Mouse (Mus musculus) stomach, postnatal 0 days (tissue): Measurements from ENCODE around the gene Ppp1r16b. TPM values are rescaled to one million over a fixed set of nuclear protein-coding genes. Genes with fewer than 3 reads are reported as not detected.

ENCODE experiments used
- ATAC-seq: fragments of 200-750 bp; cut with Nextera tagmentation; 2 replicates; pipeline ENCODE4 v1.8.0; 2017; ENCODE audit not compliant: low FRiP score, low TSS enrichment
- DNase-seq: peaks from one replicate; pipeline ENCODE4 v3.0.0-alpha.2; 2016; ENCODE audit warnings: low spot score
- H3K27ac ChIP-seq: fragments of 300-500 bp; sonication (generic); replicated peaks from 2 replicates; pipeline ENCODE4 v1.5.1; 2014; ENCODE audit warnings: mild to moderate bottlenecking, control low read depth
- H3K27me3 ChIP-seq: fragments of 300-500 bp; sonication (generic); 2 replicates; pipeline ENCODE4 v1.6.1; 2014; ENCODE audit warnings: low read length; ENCODE audit not compliant: control insufficient read depth, insufficient read depth
- H3K36me3 ChIP-seq: fragments of 300-500 bp; sonication (generic); 2 replicates; pipeline ENCODE4 v1.6.1; 2014; ENCODE audit warnings: low read length, mixed read lengths; ENCODE audit not compliant: control insufficient read depth, insufficient read depth
- H3K4me1 ChIP-seq: fragments of 300-500 bp; sonication (generic); replicated peaks from 2 replicates; pipeline ENCODE4 v1.6.1; 2014; ENCODE audit warnings: antibody characterized with exemption; ENCODE audit not compliant: control insufficient read depth, insufficient read depth
- H3K4me2 ChIP-seq: fragments of 300-500 bp; sonication (generic); replicated peaks from 2 replicates; pipeline ENCODE4 v1.6.1; 2014; ENCODE audit warnings: low read depth, mild to moderate bottlenecking, control low read depth, moderate library complexity
- H3K4me3 ChIP-seq: fragments of 300-500 bp; sonication (generic); 2 replicates; pipeline ENCODE4 v1.5.1; 2014; ENCODE audit warnings: low read depth, low read length, control low read depth
- H3K9ac ChIP-seq: fragments of 300-500 bp; sonication (generic); 2 replicates; pipeline ENCODE4 v1.6.1; 2014; ENCODE audit warnings: mild to moderate bottlenecking, low read length, control low read depth, mixed read lengths
- H3K9me3 ChIP-seq: fragments of 300-500 bp; sonication (generic); 2 replicates; pipeline ENCODE4 v1.6.1; 2016; ENCODE audit warnings: low read length; ENCODE audit not compliant: control insufficient read depth
- CTCF ChIP-seq: IDR thresholded peaks from 2 replicates; pipeline ENCODE4 v1.5.1; 2016; ENCODE audit warnings: antibody characterized with exemption, low read depth, mild to moderate bottlenecking, moderate library complexity
- EP300 ChIP-seq: optimal IDR thresholded peaks from 2 replicates; pipeline ENCODE3; 2016; ENCODE audit warnings: antibody characterized with exemption
- WGBS: fragments of 180-500 bp; shearing (Covaris S2); extraction: QIAGEN DNeasy Blood & Tissue Kit; methylation state at CpG from one replicate; pipeline ENCODE4 v1.1.7; 2014; 5-methylcytosine and 5-hydroxymethylcytosine counted together
- polyA plus RNA-seq: library from polyadenylated mRNA; unstranded; fragments of >200 nt; fragmentation: Nextera tagmentation; extraction: Ambion mirVana; gene quantifications from 2 replicates; pipeline ENCODE4 v1.2.1, GENCODE M21; 2015

The Ppp1r16b gene
- polyA plus RNA-seq, 1 experiment from 2014 or later, result 2.1 TPM

DNA sequence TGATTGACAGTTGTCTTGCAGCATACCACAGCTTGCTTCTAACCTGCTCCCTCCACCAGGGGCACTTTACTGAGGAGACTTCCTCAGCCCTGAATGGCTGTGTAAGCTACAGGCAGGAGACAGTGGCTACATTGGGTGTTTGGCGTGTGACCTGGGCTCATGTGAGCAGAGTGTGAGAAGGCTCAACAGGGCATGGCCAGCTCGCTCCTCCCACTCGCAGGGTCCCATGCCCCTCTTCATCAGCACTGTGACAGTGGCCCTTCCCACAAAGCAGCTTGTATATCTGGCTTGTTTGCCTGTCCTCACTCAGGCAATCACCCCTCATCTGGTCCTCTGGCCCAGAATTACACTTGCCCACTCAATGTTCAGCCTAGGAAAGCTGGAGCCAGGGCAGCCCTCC, 73.9 kb downstream of the Ppp1r16b start:
- Histone ChIP-seq H3K9me3 (no peaks in the 10 kb centered on the region), H3K4me2 (no peak overlapping the region), H3K27ac (no peak overlapping the region), H3K9ac (no peak overlapping the region), H3K27me3 (no peaks in the 10 kb centered on the region), H3K4me1 (0 out of 2 replicates have a peak, but pooled peaks cover 2% of the 10 kb centered on the region), H3K4me3 (no peak overlapping the region), H3K36me3 (no peaks in the 10 kb centered on the region)
- no peak for TF ChIP-seq CTCF
- TF ChIP-seq EP300, result no peak
- 86% methylated on average over 3 of the region's 3 CpGs for WGBS
- no peak for ATAC-seq
- DNase-seq, result no peak

DNA sequence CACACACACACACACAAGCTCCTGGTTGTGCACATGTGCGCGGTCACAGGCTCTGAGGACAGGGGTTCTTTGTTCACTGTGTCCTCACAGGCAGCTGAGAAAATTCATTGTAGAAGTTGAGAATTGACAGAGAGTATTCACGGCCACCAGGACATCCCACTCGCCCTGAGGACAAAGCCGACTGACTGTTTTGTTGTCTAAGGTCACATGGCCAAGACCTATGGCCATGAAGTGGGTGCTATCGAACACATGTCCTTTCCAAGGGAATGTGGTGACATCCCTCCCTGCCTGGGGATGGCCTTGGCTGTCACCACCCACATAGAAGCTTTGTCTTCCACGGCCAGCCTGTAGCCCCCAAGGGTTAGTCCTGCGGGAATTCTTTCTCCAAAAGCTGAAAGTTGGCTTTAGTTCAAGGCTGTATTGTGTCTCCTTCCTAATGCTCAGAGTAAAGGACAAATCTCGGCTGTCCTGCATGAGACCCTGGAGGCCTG, 75.9 kb downstream of the Ppp1r16b start:
- Histone ChIP-seq H3K4me1 (no peaks in the 10 kb centered on the region), H3K9ac (no peak overlapping the region), H3K27ac (no peak overlapping the region), H3K27me3 (no peaks in the 10 kb centered on the region), H3K9me3 (no peaks in the 10 kb centered on the region), H3K36me3 (no peaks in the 10 kb centered on the region), H3K4me3 (no peak overlapping the region), H3K4me2 (no peak overlapping the region)
- ATAC-seq (no peak), DNase-seq (no peak)
- TF ChIP-seq EP300, result no peak
- WGBS, result 66% methylated on average over 9 of the region's 9 CpGs

GRCm38 (mm10) chr2:158742431-158742830, 77.2 kb downstream of the Ppp1r16b start:
- DNase-seq (no peak), ATAC-seq (no peak)
- Histone ChIP-seq H3K9me3 (no peaks in the 10 kb centered on the region), H3K4me2 (no peak overlapping the region), H3K36me3 (no peaks in the 10 kb centered on the region), H3K27me3 (no peaks in the 10 kb centered on the region), H3K9ac (no peak overlapping the region), H3K4me1 (no peaks in the 10 kb centered on the region), H3K27ac (no peak overlapping the region), H3K4me3 (no peak overlapping the region)
- TF ChIP-seq EP300, result no peak
- no peak for TF ChIP-seq CTCF
- 72% methylated on average over 5 of the region's 5 CpGs for WGBS

DNA sequence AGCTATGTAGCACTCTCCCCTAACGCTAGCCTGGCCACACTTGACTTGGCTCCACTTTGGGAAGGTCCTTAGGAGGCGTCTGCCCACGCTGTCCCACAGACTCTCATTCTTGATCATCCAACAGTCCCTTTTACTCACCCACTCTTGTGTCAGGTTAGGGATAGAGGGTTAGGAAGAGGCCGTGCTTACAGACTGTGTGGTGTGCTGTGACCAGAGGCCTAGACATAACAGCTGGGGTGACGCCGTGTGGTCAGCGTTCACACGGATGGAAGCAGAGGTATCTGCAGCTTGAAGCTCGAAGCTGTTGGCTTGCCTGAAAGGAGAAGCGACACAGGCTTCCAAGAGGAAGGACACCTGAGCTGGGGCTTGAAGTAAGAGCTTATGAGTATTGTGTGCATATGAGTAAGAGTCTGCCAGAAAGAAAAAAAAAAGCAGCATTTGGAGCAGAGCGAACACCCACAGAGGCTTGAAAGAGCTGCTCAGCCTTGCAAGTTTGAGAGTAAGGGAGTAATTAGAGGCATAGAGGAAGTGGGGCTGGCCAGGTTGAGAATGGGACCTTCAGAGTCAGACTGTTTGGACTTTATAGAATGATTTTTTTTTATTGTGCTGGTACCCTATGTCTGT, 78.4 kb downstream of the Ppp1r16b start:
- H3K4me2 ChIP-seq, result no peak overlapping the region
- H3K36me3 ChIP-seq, result no peaks in the 10 kb centered on the region
- no peak overlapping the region for H3K4me3 ChIP-seq
- no peaks in the 10 kb centered on the region for H3K27me3 ChIP-seq
- H3K4me1 ChIP-seq, result no peaks in the 10 kb centered on the region
- no peak overlapping the region for H3K9ac ChIP-seq
- 88% methylated on average over 11 of the region's 11 CpGs for WGBS
- DNase-seq, result no peak
- H3K9me3 ChIP-seq, result no peaks in the 10 kb centered on the region
- H3K27ac ChIP-seq, result no peak overlapping the region
- no peak for ATAC-seq
- no peak for TF ChIP-seq EP300
- no peak for TF ChIP-seq CTCF

DNA sequence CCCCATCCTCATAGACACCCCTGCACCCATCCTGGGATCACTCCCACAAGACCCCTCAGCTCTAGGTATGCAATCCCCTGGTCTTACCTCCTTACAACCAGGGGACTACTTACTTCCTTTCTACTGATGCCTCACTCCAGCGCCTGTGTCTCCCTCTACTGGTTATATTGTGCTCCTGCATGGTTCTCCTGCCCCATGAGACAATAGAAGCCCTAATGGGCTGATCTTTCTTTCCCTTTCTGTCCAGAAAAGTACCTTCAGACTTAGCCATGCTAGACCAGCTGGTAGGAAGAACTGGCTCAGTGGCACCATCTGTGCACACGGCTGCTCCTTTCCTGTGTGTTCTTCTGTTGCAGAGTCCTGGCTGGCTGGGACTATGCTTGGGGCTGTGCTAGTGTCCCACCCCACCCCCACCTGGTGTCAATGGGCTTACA, 79.9 kb downstream of the Ppp1r16b start:
- Histone ChIP-seq H3K4me2 (no peak overlapping the region), H3K9me3 (no peaks in the 10 kb centered on the region), H3K36me3 (no peaks in the 10 kb centered on the region), H3K4me3 (no peak overlapping the region), H3K27me3 (no peaks in the 10 kb centered on the region), H3K4me1 (no peaks in the 10 kb centered on the region), H3K9ac (no peak overlapping the region), H3K27ac (no peak overlapping the region)
- 0 out of 2 replicates have a peak, but pooled peaks have one; percentile 18 for ATAC-seq
- WGBS, result 36% methylated on average over 2 of the region's 2 CpGs
- DNase-seq, result peak; percentile 26
- peak; percentile 86 for TF ChIP-seq CTCF
- TF ChIP-seq EP300, result no peak

- Histone ChIP-seq H3K9ac (no peak overlapping the region), H3K9me3 (no peaks in the 10 kb centered on the region), H3K36me3 (no peaks in the 10 kb centered on the region), H3K4me3 (no peak overlapping the region), H3K4me2 (no peak overlapping the region), H3K27me3 (no peaks in the 10 kb centered on the region), H3K27ac (no peak overlapping the region), H3K4me1 (no peaks in the 10 kb centered on the region)
- DNase-seq (no peak), ATAC-seq (no peak)
- TF ChIP-seq CTCF (no peak), EP300 (no peak)
- WGBS, result 53% methylated on average over 11 of the region's 11 CpGs
Observed at GRCm38 (mm10) chr2:158746164-158746563, 81.0 kb downstream of the Ppp1r16b start.
